Mouse (Mus musculus): ENCODE data around the gene Gm9970. TPM values are rescaled to one million over a fixed set of nuclear protein-coding genes. Genes with fewer than 3 reads are reported as not detected.

The Gm9970 gene
- 0.28 and 0.37 TPM in 2 replicates for polyA plus RNA-seq (2012; rRNA removed)

- peak; percentile 88 for DNase-seq (ENCODE audit: low spot score)
Measured at GRCm38 (mm10) chr5:31240637-31241521, at the start of gene Gm9970, which contains the start of gene Nrbp1. Gene Gm9970 (minus strand): TSS chr5:31241232. Gene Nrbp1 (plus strand): TSS chr5:31240864.

DNA sequence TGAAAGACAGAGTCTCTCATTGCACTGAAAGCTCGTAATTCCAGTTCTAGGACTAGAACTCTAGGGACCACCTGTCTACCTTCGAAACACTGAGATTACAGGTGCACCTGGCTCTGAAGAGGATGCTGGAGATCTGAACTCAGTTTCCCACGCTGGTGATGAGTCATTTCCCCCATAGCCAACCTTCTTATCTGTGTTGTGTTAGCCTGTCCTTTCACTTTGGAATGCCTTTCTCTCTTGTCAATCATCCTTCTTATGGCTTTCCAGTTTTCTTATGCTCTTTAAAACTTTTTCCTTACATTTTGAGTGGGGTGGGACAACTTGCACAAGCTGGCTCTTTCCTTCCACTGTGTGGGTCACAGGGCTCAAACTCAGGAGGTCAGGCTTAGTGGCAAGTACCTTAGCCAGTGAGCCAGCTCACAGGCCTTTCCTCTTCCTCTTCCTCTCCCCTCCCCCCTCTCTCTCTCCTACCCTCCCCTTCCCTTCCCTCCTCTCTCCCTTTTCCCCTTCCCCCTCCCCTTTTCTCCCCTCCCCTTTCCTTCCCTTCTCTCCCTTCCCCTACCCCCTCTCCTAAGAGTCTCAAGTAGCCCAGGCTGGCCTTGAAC is 48.7 kb upstream of the Gm9970 start:
- no peak for DNase-seq (ENCODE audit: low spot score)

DNA sequence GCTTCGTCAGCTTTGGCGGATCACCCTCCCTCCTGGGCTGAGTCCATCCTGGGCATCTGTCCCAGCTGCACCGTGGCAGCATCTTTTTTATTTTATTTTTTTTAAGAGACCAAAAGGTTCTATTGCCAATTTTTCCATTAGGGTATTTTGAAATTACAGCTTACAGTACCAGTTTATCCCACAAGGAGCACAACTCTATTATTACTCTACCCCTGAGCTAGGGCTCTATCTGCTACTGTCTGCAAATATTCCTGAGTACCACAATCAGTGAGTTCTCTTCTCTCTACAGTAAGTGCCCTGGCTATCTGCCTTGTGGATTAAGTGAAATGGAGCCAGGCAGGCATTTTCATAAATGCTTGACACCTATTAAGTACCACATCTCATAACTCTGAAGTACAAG is 47.6 kb upstream of the Gm9970 start:
- no peak for DNase-seq (ENCODE audit: low spot score)

- no peak for DNase-seq (ENCODE audit: low spot score)
Measured at GRCm38 (mm10) chr5:31288225-31288624, 47.2 kb upstream of the Gm9970 start.

- DNase-seq (ENCODE audit: low spot score), result no peak
Measured at GRCm38 (mm10) chr5:31279245-31279988, 38.4 kb upstream of the Gm9970 start.

- DNase-seq (ENCODE audit: low spot score), result no peak
Measured at GRCm38 (mm10) chr5:31273018-31273417, 32.0 kb upstream of the Gm9970 start.

GRCm38 (mm10) chr5:31267686-31268085 is 26.7 kb upstream of the Gm9970 start:
- no peak for DNase-seq (ENCODE audit: low spot score)

- DNase-seq (ENCODE audit: low spot score), result no peak
Measured at GRCm38 (mm10) chr5:31266101-31266500, 25.1 kb upstream of the Gm9970 start.

DNA sequence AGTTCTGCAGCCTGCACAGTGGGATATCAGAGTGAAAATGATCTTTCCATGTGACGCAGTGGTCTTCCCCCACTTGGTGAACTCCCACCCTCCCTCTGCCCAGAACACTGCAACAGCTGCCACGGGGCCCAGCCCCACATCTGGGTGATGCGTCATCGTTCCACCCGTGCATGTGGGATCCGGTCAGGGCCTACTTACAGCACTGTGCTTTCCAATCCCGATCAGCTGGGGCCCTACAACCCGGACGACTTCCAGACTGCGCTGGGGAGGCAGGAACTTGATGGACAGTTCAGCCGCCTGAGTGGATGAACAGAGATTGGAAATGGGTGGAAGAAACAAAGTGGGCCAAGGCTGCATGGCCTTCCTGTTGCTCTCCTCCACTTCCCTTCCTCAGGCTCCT is 16.6 kb upstream of the Gm9970 start:
- no peak for DNase-seq (ENCODE audit: low spot score)

DNA sequence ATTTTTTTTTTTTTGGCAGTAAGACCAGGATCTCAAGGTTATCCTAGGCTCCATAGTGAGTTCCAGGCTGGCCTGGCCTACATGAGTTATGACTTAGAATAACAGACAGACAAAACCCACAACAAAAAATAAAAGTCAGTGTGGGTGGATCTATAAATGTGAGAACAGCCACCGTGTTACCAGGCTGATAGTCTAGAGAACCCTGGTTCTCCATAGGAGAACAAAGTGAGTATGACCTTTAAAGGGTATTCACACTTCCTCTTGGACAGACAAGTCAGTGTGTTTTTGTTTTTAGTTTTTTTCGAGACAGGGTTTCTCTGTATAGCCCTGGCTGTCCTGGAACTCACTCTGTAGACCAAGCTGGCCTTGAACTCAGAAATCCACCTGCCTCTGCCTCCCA is 14.9 kb upstream of the Gm9970 start:
- no peak for DNase-seq (ENCODE audit: low spot score)

DNA sequence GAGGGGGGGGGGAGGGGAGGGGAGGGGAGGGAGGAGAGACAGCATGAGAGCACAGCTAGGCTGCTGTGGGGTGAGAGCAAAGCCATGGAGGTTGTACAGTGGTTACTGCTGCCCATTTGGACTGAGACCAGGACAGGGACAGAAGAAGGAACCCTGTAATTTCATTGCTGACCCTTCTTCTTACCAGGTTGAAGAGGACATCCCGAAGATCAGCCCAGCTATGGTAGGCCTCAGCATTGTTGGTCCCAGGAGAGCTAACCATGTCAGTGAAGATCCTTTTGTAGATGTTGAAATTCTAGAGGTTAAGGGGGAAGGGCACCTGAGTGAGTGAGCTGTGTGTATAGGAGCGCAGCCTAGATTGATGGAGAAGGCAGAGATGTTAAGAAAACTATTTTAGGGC is 14.3 kb upstream of the Gm9970 start:
- DNase-seq (ENCODE audit: low spot score), result no peak

- DNase-seq (ENCODE audit: low spot score), result no peak
Measured at GRCm38 (mm10) chr5:31254901-31255300, 13.9 kb upstream of the Gm9970 start.

DNA sequence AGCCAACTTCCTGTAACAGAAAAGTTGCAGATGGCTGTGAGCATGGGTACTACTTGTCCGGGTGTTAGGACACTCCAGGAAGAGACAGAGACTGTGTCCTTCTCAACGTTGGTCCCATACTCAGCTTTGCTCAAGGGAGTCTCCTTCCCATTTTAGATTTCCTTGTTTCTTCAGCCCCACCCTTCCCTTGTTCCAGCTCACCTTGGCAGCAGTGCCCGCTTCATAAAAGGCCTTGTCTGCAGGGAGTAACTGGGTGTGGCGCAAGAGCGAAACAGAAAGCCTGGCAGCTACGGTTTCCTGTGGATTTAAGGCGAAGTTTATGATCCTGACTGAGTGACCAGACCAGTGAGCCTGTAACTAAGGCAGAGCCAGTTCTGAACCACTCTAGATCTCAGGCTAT is 13.4 kb upstream of the Gm9970 start:
- DNase-seq (ENCODE audit: low spot score), result no peak

DNA sequence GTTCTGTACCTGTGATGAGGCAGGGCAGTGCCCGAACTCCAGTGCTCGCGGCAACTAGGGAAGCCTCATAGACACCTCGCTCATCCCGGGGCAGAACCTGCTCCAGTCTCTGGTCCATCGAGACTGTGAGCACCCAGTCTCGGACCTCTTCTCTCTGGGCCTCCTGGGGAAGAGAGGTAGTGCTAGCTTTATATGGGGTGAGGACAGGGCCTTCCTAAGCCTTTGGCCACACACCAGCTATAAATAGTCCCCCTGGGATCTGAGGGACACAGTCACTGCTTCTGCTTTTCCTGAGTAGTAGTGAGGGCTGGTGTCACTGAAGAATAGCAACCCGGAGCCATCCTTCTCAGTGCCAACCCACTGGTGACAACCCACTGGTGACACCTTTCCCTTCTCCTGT is 12.8 kb upstream of the Gm9970 start:
- no peak for DNase-seq (ENCODE audit: low spot score)

- DNase-seq (ENCODE audit: low spot score), result no peak
Measured at GRCm38 (mm10) chr5:31252795-31253545, 11.9 kb upstream of the Gm9970 start.

DNA sequence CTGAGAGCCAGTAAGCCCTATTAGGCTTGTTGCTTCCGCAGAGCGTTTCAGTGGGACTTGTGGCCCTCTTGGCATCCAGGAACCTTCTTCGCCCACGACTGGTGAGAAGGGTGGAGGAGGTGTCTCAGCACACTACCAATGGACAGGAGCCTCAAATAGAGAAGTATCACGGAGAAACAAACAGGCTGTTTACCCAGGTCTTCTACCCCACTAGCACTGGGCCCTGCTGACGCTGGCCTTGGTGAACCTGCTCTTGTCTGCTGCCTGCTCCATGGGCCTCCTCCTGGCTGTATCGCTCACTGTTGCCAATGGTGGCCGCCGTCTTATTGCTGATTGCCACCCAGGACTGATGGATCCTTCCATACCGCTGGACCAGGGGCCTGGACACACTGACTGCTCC is 11.1 kb upstream of the Gm9970 start:
- DNase-seq (ENCODE audit: low spot score), result no peak

DNA sequence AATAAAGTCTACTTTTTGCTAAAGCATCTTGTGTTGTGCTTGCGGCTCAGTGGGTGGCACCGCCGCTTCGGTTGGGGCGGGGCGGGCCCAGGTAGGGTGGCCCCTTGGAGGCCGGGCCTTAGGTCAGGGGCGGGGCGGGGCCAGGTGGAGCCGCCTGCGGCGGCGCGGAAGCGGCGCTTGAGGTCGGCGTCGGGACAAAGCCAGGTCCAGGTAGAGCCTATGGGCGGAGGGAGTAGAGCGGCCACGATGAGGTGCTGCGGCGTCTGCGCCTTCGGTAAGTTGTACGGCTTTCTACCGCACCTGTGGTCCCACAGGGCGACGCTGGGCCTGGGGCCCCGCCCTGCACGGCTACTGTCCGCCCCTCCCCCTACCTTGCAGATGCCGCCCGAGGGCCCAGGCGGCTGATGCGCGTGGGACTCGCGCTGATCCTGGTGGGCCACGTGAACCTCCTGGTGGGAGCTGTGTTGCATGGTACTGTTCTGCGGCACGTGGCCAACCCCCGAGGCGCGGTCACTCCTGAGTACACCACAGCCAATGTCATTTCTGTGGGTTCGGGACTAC is 10.6 kb upstream of the Gm9970 start, which contains the start of gene Krtcap3:
Gene Krtcap3, plus strand, starts transcription at position 151 of the 561 bp plus-strand sequence.
- DNase-seq (ENCODE audit: low spot score), result peak; percentile 56

DNA sequence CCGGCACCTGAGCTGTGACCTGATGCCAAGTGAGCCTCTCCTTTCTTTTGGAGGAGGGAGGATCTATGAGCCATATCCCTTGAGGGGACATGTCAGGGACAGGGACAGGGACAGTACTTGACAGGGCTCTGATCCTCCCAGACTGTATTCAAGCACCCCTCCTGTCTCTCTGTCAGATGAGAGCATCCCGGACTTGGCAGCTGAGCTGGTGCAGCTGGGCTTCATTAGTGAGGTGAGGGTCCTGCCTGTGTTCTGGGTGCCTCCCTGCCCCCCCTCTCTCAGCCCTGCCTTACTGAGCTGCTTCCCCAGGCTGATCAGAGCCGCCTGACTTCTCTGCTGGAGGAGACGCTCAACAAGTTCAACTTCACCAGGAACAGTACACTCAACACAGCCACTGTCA is 9.7 kb upstream of the Gm9970 start:
- DNase-seq (ENCODE audit: low spot score), result no peak

DNA sequence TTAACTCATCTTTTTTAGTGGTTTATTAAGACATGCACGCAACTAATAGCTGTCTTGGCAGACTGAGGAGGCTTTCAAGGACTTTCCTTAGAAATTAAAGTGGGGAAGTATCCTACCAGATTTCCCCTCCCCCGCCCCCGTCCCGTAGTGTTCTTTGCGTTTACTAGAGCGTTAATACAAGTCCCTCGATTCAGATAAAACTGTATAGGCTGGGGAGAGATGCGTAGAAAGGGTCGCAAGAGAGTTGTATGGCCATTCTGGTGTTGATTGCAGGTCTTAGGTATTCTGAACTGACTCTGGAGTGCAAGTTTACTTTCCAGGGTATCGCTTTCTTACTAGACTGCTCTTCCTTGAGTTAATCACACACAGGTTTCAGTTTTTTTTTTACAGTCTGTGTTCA is 1.2 kb upstream of the Gm9970 start:
- DNase-seq (ENCODE audit: low spot score), result no peak

- DNase-seq (ENCODE audit: low spot score), result peak; percentile 39
Measured at GRCm38 (mm10) chr5:31241522-31242034, 546 bp upstream of the Gm9970 start.

DNA sequence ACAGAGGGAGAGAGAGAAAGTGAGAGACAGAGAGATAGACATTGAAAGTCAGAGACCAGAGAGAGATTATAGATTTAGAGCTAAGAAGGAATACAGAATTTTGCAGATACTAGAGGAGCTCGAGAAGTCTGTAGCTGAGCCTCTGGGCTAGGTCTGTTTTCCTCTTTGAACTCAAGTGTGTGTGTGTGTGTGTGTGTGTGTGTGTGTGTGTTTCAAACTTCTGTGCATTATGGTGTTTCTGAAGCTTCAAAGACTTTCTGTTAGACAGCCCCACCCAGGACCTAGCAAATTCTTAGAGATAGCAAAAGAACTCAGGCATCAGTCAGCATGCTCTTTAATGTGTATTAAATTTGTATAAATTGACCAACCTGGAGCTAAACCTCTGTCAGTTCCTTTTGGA is 14.4 kb downstream of the Gm9970 start:
- no peak for DNase-seq (ENCODE audit: low spot score)

All from urinary bladder, adult 2 months (tissue).